ENCODE assay signal across 11 mouse cellular contexts in the genomic region with DNA sequence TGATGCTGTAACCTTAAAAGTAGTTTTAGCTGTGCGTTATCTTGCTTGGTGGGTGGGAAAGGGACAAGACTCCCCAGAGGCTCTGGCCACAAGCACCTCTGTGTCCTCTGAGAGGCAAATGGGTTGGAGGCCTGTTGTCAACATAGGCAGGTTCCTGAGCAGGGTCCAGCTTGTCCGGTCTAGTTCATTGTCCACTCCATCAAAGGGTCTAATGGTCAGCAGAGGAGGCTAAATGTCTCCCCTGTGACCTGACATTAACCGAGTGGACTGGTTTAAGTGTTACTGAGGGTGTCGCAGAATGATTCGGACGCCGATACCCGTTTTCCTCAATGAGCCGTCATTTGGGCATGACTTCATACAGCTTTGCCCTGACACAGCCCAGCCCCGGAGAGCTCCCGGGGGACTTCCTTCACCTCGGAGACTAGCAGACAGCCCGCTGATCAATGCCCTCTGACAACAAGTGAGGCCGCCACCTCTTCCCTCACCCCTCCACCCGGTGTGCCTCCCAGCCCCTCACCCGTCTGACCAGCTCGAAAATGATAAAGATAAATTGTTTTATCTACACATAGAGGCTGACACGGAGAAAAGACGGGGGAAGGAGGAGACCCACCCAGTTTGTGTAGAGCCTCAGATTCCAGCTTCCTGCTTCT.
DNase-seq lines count a peak whose midpoint lies in the region; ATAC-seq lines count a peak whose summit lies in the region.
"Had no signal": no experiment of that assay in that cellular context is flagged by ENCODE, and none has a peak within 500 bp of the region (broad histone marks: within the 10 kb centered on the region; RNA-seq: fewer than 3 reads in every experiment).

No protein-coding gene starts in this region.

- H3K9ac ChIP-seq in heart, embryonic 12.5 days, result peak overlapping the region; percentile 40; the same call in 1 of the 2 replicates
- H3K9ac ChIP-seq in hindbrain, embryonic 13.5 days, result peak overlapping the region; percentile 56; the same call in 1 of the 2 replicates
- H3K9ac ChIP-seq in midbrain, embryonic 15.5 days, result peak overlapping the region; percentile 30; the same call in 1 of the 2 replicates

- H3K27me3 ChIP-seq in heart, embryonic 12.5 days (replicated peaks), result no peaks in the 10 kb centered on the region
- H3K27me3 ChIP-seq in hindbrain, embryonic 13.5 days, result peaks cover 35% of the 10 kb centered on the region; the same call in 1 of the 2 replicates
- no peaks in the 10 kb centered on the region for H3K27me3 ChIP-seq in midbrain, embryonic 15.5 days (replicated peaks)

- H3K27ac ChIP-seq in heart, embryonic 12.5 days (ENCODE audit: poor library complexity, severe bottlenecking), result no peak overlapping the region
- H3K27ac ChIP-seq in hindbrain, embryonic 13.5 days, result peak overlapping the region; percentile 52
- peak overlapping the region; percentile 65 for H3K27ac ChIP-seq in midbrain, embryonic 15.5 days
- H3K27ac ChIP-seq: left cerebral cortex, adult 2 months had no signal

- WGBS in heart, embryonic 12.5 days, result 15% methylated on average over 19 of the region's 19 CpGs
- WGBS in hindbrain, embryonic 13.5 days, result 13% methylated on average over 19 of the region's 19 CpGs
- WGBS in midbrain, embryonic 15.5 days, result 25% methylated on average over 19 of the region's 19 CpGs

- intact Hi-C loops in heart, postnatal 25 days (cut with DNase I), result no loop called here

- H3K9me3 ChIP-seq in heart, embryonic 12.5 days (replicated peaks), result no peaks in the 10 kb centered on the region
- no peaks in the 10 kb centered on the region for H3K9me3 ChIP-seq in hindbrain, embryonic 13.5 days
- H3K9me3 ChIP-seq in midbrain, embryonic 15.5 days, result no peaks in the 10 kb centered on the region

- peak overlapping the region; percentile 42 for H3K4me3 ChIP-seq in heart, embryonic 12.5 days
- H3K4me3 ChIP-seq in hindbrain, embryonic 13.5 days, result no peak overlapping the region
- 0 out of 2 replicates have a peak overlapping the region, but pooled peaks have one; percentile 8 for H3K4me3 ChIP-seq in midbrain, embryonic 15.5 days
- H3K4me3 ChIP-seq: left cerebral cortex, adult 2 months had no signal

- H3K36me3 ChIP-seq in heart, embryonic 12.5 days, result no peaks in the 10 kb centered on the region
- no peaks in the 10 kb centered on the region for H3K36me3 ChIP-seq in hindbrain, embryonic 13.5 days
- no peaks in the 10 kb centered on the region for H3K36me3 ChIP-seq in midbrain, embryonic 15.5 days (replicated peaks)

- no peak for DNase-seq in heart, postnatal 25 days (ENCODE audit: low spot score)
- peak; percentile 56 for DNase-seq in embryo, embryonic 10 days (ENCODE audit: low spot score)
- no peak for DNase-seq in layer of hippocampus, adult 9-11 months
- no peak for DNase-seq in urinary bladder, postnatal 4 days (ENCODE audit: low spot score in 2 of 2)
- DNase-seq: adrenal gland, postnatal 25 days had no signal

- peaks cover 5% of the 10 kb centered on the region; the same call in 1 of the 2 replicates for H3K4me1 ChIP-seq in heart, embryonic 12.5 days (replicated peaks)
- peaks cover 34% of the 10 kb centered on the region for H3K4me1 ChIP-seq in hindbrain, embryonic 13.5 days (replicated peaks)
- peaks cover 34% of the 10 kb centered on the region for H3K4me1 ChIP-seq in midbrain, embryonic 15.5 days

- peak overlapping the region; percentile 81 for H3K4me2 ChIP-seq in heart, embryonic 12.5 days
- H3K4me2 ChIP-seq in hindbrain, embryonic 13.5 days, result peak overlapping the region; percentile 42
- peak overlapping the region; percentile 39 for H3K4me2 ChIP-seq in midbrain, embryonic 15.5 days

- ATAC-seq in heart, embryonic 12.5 days (ENCODE audit: insufficient number of reproducible peaks, low FRiP score), result no peak
- ATAC-seq in hindbrain, embryonic 13.5 days (ENCODE audit: low FRiP score), result no peak
- 0 out of 2 replicates have a peak, but pooled peaks have one; percentile 19 for ATAC-seq in midbrain, embryonic 15.5 days (replicated peaks)
- no peak for ATAC-seq in frontal cortex, adult (ENCODE audit: low TSS enrichment)
- ATAC-seq: forebrain, embryonic 14.5 days had no signal
